Mouse (Mus musculus) brain, embryonic 14.5 days (tissue): Measurements from ENCODE around the gene A630023A22Rik. TPM values are rescaled to one million over a fixed set of nuclear protein-coding genes. Genes with fewer than 3 reads are reported as not detected.

Experiments used
- DNase-seq: peaks from one replicate; pipeline ENCODE4 v3.0.0-alpha.2; 2011; ENCODE audit warnings: low read depth
- CTCF ChIP-seq: fragments of 200-500 bp; IDR thresholded peaks from 2 replicates; pipeline ENCODE4 v1.5.1; 2012; ENCODE audit warnings: inconsistent platforms, mild to moderate bottlenecking, moderate library complexity, borderline replicate concordance; ENCODE audit not compliant: insufficient read depth, insufficient read length; ENCODE audit errors: extremely low read depth
- POLR2A ChIP-seq: fragments of 200-500 bp; IDR thresholded peaks from 2 replicates; pipeline ENCODE4 v1.6.1; 2012; ENCODE audit warnings: mild to moderate bottlenecking, inconsistent platforms, borderline replicate concordance; ENCODE audit not compliant: poor library complexity, insufficient read depth, insufficient read length, severe bottlenecking; ENCODE audit errors: extremely low read depth
- polyA plus RNA-seq: library from polyadenylated mRNA; depleted of rRNA; stranded (reverse); fragments of >200 nt; gene quantifications from 2 replicates; pipeline ENCODE4 v1.2.3, GENCODE M21; 2012

A630023A22Rik gene
- polyA plus RNA-seq, 1 experiment: not detected

GRCm38 (mm10) chr14:34119046-34119723 lies 16.6 kb upstream of the A630023A22Rik start:
- no peak for TF ChIP-seq POLR2A
- TF ChIP-seq CTCF: no peak
- DNase-seq: no peak

DNA sequence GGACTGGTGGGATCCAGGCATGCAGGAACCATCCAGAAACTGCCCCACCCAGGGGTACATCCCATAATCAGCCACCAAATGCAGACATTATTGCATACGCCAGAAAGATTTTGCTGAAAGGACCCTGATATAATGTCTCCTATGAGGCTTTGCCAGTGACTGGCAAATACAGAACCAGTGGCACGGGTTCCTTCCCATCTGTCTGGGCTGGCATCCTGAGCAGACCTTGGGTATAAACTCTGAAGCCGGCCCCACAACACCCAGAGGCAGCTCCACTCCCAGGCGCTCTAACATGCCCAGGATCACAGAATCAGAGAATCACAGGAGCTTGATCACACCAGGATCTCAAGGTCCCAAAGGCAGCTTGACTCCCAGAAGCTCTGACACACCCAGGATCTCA lies 11.8 kb upstream of the A630023A22Rik start:
- DNase-seq: no peak

DNA sequence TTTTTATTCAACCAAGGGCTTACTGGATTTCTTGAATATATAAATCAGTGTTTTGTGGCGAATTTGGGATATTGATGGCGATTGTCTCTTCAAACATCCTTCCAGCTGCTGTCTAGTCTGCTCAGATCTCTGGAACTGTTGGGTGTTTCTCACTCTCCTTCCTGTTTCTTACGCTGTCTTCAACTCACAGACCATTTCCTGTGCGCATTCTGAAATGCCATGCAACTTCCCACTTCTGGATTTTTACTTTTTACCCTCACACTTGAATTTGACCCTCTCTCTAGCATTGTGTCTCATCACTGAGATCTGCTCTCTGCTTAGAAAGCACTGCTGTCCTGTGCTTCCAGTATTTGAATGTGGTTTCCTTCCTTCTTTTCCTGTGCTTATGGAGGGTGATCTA lies 5.0 kb upstream of the A630023A22Rik start:
- TF ChIP-seq CTCF (no peak), POLR2A (no peak)

More for the DNA sequence above, 11.8 kb upstream of the A630023A22Rik start:
- TF ChIP-seq CTCF: no peak
- no peak for TF ChIP-seq POLR2A

DNA sequence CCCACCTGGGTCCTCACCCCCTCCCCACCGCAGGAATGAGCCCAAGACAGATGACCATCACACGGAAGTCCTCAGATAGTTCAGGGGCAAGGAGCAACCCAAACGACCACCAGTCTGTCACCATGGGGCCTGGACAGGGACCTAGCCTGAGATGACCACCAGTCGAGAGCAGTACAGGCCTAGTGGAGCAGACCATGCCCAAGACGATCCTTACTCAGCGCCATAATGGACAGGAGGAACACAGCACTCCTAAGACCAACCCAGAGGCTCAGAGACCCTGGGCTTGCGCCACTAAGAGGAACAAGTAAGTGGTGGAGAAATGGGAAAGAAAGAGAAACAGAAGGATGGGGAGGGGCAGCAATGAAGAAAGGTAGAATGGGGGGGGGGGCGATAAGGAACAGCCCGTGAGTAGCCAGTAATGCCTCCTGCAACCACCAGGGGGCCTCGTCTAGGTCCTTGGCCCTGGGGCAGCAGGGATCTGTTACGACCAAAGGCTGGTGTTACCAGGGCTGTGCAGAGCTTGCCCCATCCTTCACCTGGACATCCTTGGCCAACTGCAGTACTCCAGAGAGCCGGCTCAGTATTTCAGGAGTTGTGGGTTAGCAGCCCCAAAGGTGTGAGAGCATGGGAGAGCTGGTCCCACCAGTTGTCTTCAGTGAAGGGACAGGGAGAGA lies 4.0 kb upstream of the A630023A22Rik start:
- peak; percentile 4 for DNase-seq
- TF ChIP-seq POLR2A (no peak), CTCF (peak; percentile 54; the same call in 1 of the 2 replicates)

More for the DNA sequence above, 5.0 kb upstream of the A630023A22Rik start:
- no peak for DNase-seq

GRCm38 (mm10) chr14:34104892-34105291 lies 2.3 kb upstream of the A630023A22Rik start:
- TF ChIP-seq POLR2A (no peak), CTCF (peak; percentile 61)

GRCm38 (mm10) chr14:34103855-34104254 lies 1.3 kb upstream of the A630023A22Rik start:
- TF ChIP-seq POLR2A (no peak), CTCF (no peak)
- DNase-seq: no peak

More at GRCm38 (mm10) chr14:34104892-34105291, 2.3 kb upstream of the A630023A22Rik start:
- peak; percentile 59 for DNase-seq

DNA sequence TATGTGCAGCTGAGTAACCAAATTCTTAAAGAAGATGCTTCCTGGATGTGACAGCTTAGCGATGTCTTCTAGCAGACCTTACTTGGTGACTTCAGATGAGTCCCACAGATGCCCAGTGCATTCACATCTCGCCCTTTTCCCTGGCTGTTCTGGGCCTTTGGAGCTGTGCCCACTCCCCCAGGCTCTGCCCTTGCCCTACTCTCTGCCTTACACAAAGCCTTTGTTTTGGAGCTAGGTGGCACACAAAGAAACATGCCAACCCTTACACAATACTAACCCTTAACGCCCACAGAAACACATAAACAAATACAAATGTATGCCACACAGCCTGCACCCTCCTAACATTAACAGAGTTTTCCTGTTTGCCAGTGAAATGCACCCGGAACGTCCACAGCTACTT lies 6.4 kb downstream of the A630023A22Rik start:
- DNase-seq: no peak
- TF ChIP-seq POLR2A (no peak), CTCF (no peak)

DNA sequence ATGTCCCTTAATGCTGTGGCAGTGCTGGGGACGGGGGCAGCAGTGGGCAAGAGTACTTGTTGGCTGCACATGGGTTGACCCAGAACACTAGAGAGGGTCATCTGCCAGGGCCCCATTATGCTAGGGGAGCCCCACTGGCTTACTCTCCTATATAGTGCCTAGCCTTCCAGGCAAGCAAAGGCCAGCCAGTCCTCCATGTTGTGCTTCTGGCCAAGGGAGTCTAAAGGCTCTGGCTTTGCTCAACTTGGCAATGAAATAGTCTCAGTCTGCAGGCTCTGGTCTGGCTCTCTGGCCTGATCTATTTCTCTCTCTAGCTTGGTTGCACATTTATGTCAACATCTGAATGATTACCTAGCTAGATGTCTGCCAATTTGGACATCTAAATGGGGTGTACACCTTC lies 9.7 kb downstream of the A630023A22Rik start:
- TF ChIP-seq CTCF (no peak), POLR2A (no peak)
- DNase-seq: no peak

GRCm38 (mm10) chr14:34091475-34091874 lies 11.1 kb downstream of the A630023A22Rik start:
- DNase-seq: no peak
- TF ChIP-seq CTCF: no peak
- no peak for TF ChIP-seq POLR2A

DNA sequence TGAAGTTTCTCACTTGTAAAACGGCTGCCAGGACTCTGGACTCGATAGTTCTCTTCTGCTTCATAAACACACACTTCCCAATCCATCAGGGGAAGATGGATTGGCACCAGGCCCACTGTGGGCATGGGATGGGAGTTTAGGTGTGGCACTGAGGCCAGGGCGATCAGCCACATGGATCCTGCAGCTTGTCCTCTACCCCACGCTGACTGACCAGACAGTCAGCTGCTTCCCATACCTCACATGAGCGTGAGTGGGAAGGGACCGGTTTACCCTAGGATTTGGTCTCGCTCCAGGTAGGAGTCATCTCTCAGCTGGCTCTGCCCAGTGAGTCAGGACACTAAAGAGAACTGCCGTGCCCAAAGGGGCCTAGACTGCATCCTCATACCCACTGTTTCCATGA lies 12.8 kb downstream of the A630023A22Rik start:
- no peak for DNase-seq
- TF ChIP-seq CTCF (no peak), POLR2A (no peak)

- no peak for DNase-seq
- TF ChIP-seq CTCF (no peak), POLR2A (no peak)
These were observed 14.6 kb downstream of the A630023A22Rik start for GRCm38 (mm10) chr14:34087856-34088398.

- no peak for TF ChIP-seq CTCF
- no peak for TF ChIP-seq POLR2A
These were observed 15.7 kb downstream of the A630023A22Rik start for GRCm38 (mm10) chr14:34086806-34087205.

GRCm38 (mm10) chr14:34085731-34086130 lies 16.8 kb downstream of the A630023A22Rik start, which contains the start of gene Anxa8:
Gene Anxa8, plus strand, starts transcription at chr14:34085981.
- no peak for TF ChIP-seq CTCF
- TF ChIP-seq POLR2A: no peak
- no peak for DNase-seq

More at GRCm38 (mm10) chr14:34086806-34087205, 15.7 kb downstream of the A630023A22Rik start:
- no peak for DNase-seq

DNA sequence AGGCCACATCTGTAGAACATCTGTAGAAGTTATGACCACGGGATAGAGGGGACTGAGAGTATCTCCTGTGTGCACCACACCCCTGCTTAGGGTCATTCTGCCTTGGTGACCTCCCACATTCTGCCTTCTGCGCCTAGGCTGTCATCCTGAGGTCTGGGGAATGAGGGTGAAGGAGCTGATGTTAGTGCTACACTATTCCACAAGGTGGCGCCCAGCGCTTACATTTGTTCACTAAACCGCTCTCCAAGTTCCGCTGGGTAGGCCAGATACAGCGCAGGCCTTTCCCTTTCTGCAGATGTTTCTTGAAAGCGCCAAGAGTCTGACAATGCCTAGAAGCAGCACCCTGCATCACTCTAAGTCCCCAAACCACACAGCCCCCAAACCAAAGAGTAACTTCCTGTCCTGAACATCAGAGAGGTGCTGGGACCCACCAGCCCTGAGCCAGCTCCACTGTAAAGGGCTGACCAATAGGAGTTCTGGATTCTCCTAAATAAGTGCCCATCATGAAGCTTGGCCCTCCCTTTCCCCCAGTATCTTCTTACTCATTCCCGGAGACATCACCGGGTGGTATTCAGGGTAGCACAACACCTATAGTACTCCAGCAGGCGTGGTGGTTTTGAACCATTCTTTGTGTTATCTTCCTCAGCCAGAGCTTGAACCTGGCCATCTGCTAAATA lies 22.1 kb downstream of the A630023A22Rik start:
- DNase-seq: peak; percentile 92
- peak; percentile 93 for TF ChIP-seq CTCF
- TF ChIP-seq POLR2A: no peak

GRCm38 (mm10) chr14:34078293-34078692 lies 24.3 kb downstream of the A630023A22Rik start:
- TF ChIP-seq POLR2A (no peak), CTCF (no peak)

More at GRCm38 (mm10) chr14:34078293-34078692, 24.3 kb downstream of the A630023A22Rik start:
- DNase-seq: no peak
